Mouse (Mus musculus) liver, postnatal 0 days (tissue): ENCODE measurements around the gene Dip2a.

Source experiments
- CTCF ChIP-seq: sonication (generic); IDR thresholded peaks from 2 replicates; pipeline ENCODE4 v1.5.1; 2016; ENCODE audit warnings: antibody characterized with exemption, low read depth
- EP300 ChIP-seq: IDR thresholded peaks from 2 replicates; pipeline ENCODE4 v1.6.1; 2016; ENCODE audit warnings: antibody characterized with exemption, low read depth, mild to moderate bottlenecking

- TF ChIP-seq CTCF (no peak), EP300 (no peak)
These were observed 51.9 kb downstream of the Dip2a start for GRCm38 (mm10) chr10:76293222-76293621.
